16 mouse cellular contexts compared by ENCODE assay signal in genomic region chr11:116579280-116579679, GRCm38 (mm10). TPM values are rescaled to one million over a fixed set of nuclear protein-coding genes. Genes with fewer than 3 reads are reported as not detected.
DNase-seq lines count a peak whose midpoint lies in the region; ATAC-seq and TF ChIP-seq lines count a peak whose summit lies in the region.
"Had no signal": no experiment of that assay in that cellular context is flagged by ENCODE, and none has a peak within 500 bp of the region (broad histone marks: within the 10 kb centered on the region; RNA-seq: fewer than 3 reads in every experiment).

No protein-coding gene starts in this region.

- peaks cover 39% of the 10 kb centered on the region for H3K4me1 ChIP-seq in cerebellum, adult 2 months (ENCODE audit: control insufficient read depth, insufficient read depth, low read length)
- no peaks in the 10 kb centered on the region for H3K4me1 ChIP-seq in liver, adult 2 months (ENCODE audit: control insufficient read depth, insufficient read depth, low read length)
- peaks cover 28% of the 10 kb centered on the region for H3K4me1 ChIP-seq in liver, embryonic 11.5 days (replicated peaks; ENCODE audit: control insufficient read depth, insufficient read depth, low read length)
- H3K4me1 ChIP-seq in forebrain, embryonic 14.5 days (ENCODE audit: control insufficient read depth, insufficient read depth, low read length) = peaks cover 15% of the 10 kb centered on the region
- peaks cover 32% of the 10 kb centered on the region for H3K4me1 ChIP-seq in liver, postnatal 0 days (ENCODE audit: insufficient read depth)
- no peaks in the 10 kb centered on the region for H3K4me1 ChIP-seq in stomach, postnatal 0 days (replicated peaks; ENCODE audit: control insufficient read depth, insufficient read depth)

- no peak overlapping the region for H3K4me3 ChIP-seq in cerebellum, adult 2 months (replicated peaks; ENCODE audit: insufficient read depth, low read depth, low read length)
- no peak overlapping the region for H3K4me3 ChIP-seq in liver, adult 2 months (ENCODE audit: insufficient read depth, low read depth, low read length)
- H3K4me3 ChIP-seq in liver, embryonic 11.5 days (ENCODE audit: low read depth, low read length) = no peak overlapping the region
- no peak overlapping the region for H3K4me3 ChIP-seq in forebrain, embryonic 14.5 days (ENCODE audit: low read depth, low read length)
- H3K4me3 ChIP-seq in liver, postnatal 0 days (ENCODE audit: low read depth, low read length) = peak overlapping the region; percentile 80
- no peak overlapping the region for H3K4me3 ChIP-seq in stomach, postnatal 0 days (ENCODE audit: low read depth, low read length)

- H3K27ac ChIP-seq in cerebellum, adult 2 months (ENCODE audit: insufficient read depth, low read length) = no peak overlapping the region
- no peak overlapping the region for H3K27ac ChIP-seq in liver, adult 2 months (replicated peaks; ENCODE audit: insufficient read depth, low read depth, low read length)
- no peak overlapping the region for H3K27ac ChIP-seq in liver, embryonic 11.5 days (ENCODE audit: low read depth, low read length)
- H3K27ac ChIP-seq in forebrain, embryonic 14.5 days (ENCODE audit: low read depth, low read length) = no peak overlapping the region
- H3K27ac ChIP-seq in liver, postnatal 0 days (ENCODE audit: low read depth) = peak overlapping the region; percentile 91
- H3K27ac ChIP-seq in stomach, postnatal 0 days (replicated peaks) = no peak overlapping the region
- H3K27ac ChIP-seq: embryonic facial prominence, embryonic 12.5 days had no signal

- no peak for TF ChIP-seq EP300 in liver, postnatal 0 days (IDR thresholded peaks at IDR 0.05; ENCODE audit: low read depth)
- TF ChIP-seq EP300 in stomach, postnatal 0 days (optimal IDR thresholded peaks at IDR 0.05) = no peak

- no peaks in the 10 kb centered on the region for H3K36me3 ChIP-seq in liver, adult 2 months (ENCODE audit: control insufficient read depth, insufficient read depth, low read length)
- H3K36me3 ChIP-seq in liver, embryonic 11.5 days (ENCODE audit: control insufficient read depth, insufficient read depth, low read length) = no peaks in the 10 kb centered on the region
- no peaks in the 10 kb centered on the region for H3K36me3 ChIP-seq in forebrain, embryonic 14.5 days (ENCODE audit: control insufficient read depth, insufficient read depth, low read length)
- peaks cover 9% of the 10 kb centered on the region; the same call in 1 of the 2 replicates for H3K36me3 ChIP-seq in liver, postnatal 0 days (replicated peaks; ENCODE audit: insufficient read depth, low read length)
- H3K36me3 ChIP-seq in stomach, postnatal 0 days (ENCODE audit: control insufficient read depth, insufficient read depth, low read length) = no peaks in the 10 kb centered on the region
- H3K36me3 ChIP-seq: embryonic facial prominence, embryonic 12.5 days had no signal

- 64% methylated on average over 3 of the region's 3 CpGs for WGBS in cerebellum, adult 2 months
- 98% methylated on average over 3 of the region's 3 CpGs for WGBS in liver, adult 2 months
- 88% methylated on average over 3 of the region's 3 CpGs for WGBS in liver, embryonic 11.5 days
- WGBS in forebrain, embryonic 14.5 days = 88% methylated on average over 3 of the region's 3 CpGs
- WGBS in liver, postnatal 0 days (ENCODE audit: insufficient replicate concordance) = 87% methylated on average over 3 of the region's 3 CpGs
- 95% methylated on average over 3 of the region's 3 CpGs for WGBS in stomach, postnatal 0 days

- no peak for ATAC-seq in liver, embryonic 11.5 days (replicated peaks; ENCODE audit: low FRiP score)
- ATAC-seq in forebrain, embryonic 14.5 days = no peak
- no peak for ATAC-seq in liver, postnatal 0 days
- no peak for ATAC-seq in stomach, postnatal 0 days (ENCODE audit: low FRiP score, low TSS enrichment)

- H3K79me2 ChIP-seq in liver, adult 2 months (ENCODE audit: control insufficient read depth, insufficient read depth, low read length) = peaks cover 26% of the 10 kb centered on the region

- TF ChIP-seq CTCF in cerebellum, adult 2 months (IDR thresholded peaks at IDR 0.05; ENCODE audit: borderline replicate concordance, insufficient read depth, low read depth, low read length) = no peak
- TF ChIP-seq CTCF in liver, adult 2 months (IDR thresholded peaks at IDR 0.05; ENCODE audit: low read depth, low read length) = no peak
- TF ChIP-seq CTCF in liver, postnatal 0 days (IDR thresholded peaks at IDR 0.05; ENCODE audit: low read depth) = no peak
- no peak for TF ChIP-seq CTCF in stomach, postnatal 0 days (IDR thresholded peaks at IDR 0.05; ENCODE audit: low read depth)

- H3K9ac ChIP-seq in liver, adult 2 months (ENCODE audit: low read depth, low read length) = no peak overlapping the region
- H3K9ac ChIP-seq in liver, embryonic 11.5 days (ENCODE audit: low read depth, low read length) = no peak overlapping the region
- H3K9ac ChIP-seq in forebrain, embryonic 14.5 days (ENCODE audit: low read length) = no peak overlapping the region
- peak overlapping the region; percentile 44 for H3K9ac ChIP-seq in liver, postnatal 0 days (replicated peaks)
- H3K9ac ChIP-seq in stomach, postnatal 0 days (ENCODE audit: low read length) = no peak overlapping the region

- no peak for TF ChIP-seq POLR2A in cerebellum, adult 2 months (IDR thresholded peaks at IDR 0.05; ENCODE audit: borderline replicate concordance, insufficient read depth, low read length)
- TF ChIP-seq POLR2A in liver, adult 2 months (IDR thresholded peaks at IDR 0.05; ENCODE audit: extremely low read depth, insufficient read depth, low read length) = no peak

- DNase-seq in cerebellum, adult 2 months = peak; percentile 38 to 52
- DNase-seq in cerebellum, adult 9-10 months = no peak
- peak; percentile 34 for DNase-seq in liver, adult 2 months (ENCODE audit: extremely low read depth, low read depth, low spot score)
- no peak for DNase-seq in liver, embryonic 11.5 days (ENCODE audit: low spot score)
- DNase-seq in forebrain, embryonic 14.5 days (ENCODE audit: low spot score) = peak; percentile 8
- no peak for DNase-seq in liver, postnatal 0 days
- DNase-seq in stomach, postnatal 0 days (ENCODE audit: low spot score) = no peak
- no peak for DNase-seq in urinary bladder, postnatal 36 days (ENCODE audit: low spot score in 2 of 2)
- DNase-seq: cerebellum, adult 8-10 months; kidney, postnatal 25 days; lung, postnatal 36 days; thymus, postnatal 14 days had no signal

- no peak overlapping the region for H3K4me2 ChIP-seq in liver, embryonic 11.5 days
- peak overlapping the region; percentile 77; the same call in 1 of the 2 replicates for H3K4me2 ChIP-seq in forebrain, embryonic 14.5 days (ENCODE audit: low read length)
- H3K4me2 ChIP-seq in liver, postnatal 0 days (ENCODE audit: low read depth, low read length) = peak overlapping the region; percentile 89
- H3K4me2 ChIP-seq in stomach, postnatal 0 days (replicated peaks; ENCODE audit: low read depth) = no peak overlapping the region

- no peaks in the 10 kb centered on the region for H3K27me3 ChIP-seq in cerebellum, adult 2 months (ENCODE audit: control insufficient read depth, insufficient read depth, low read length)
- no peaks in the 10 kb centered on the region for H3K27me3 ChIP-seq in liver, adult 2 months (ENCODE audit: control insufficient read depth, insufficient read depth, low read length)
- H3K27me3 ChIP-seq in liver, embryonic 11.5 days (replicated peaks; ENCODE audit: control insufficient read depth, insufficient read depth, low read length) = no peaks in the 10 kb centered on the region
- H3K27me3 ChIP-seq in forebrain, embryonic 14.5 days (replicated peaks; ENCODE audit: control insufficient read depth, insufficient read depth, low read length) = no peaks in the 10 kb centered on the region
- H3K27me3 ChIP-seq in liver, postnatal 0 days (ENCODE audit: insufficient read depth, low read length) = no peaks in the 10 kb centered on the region
- H3K27me3 ChIP-seq in stomach, postnatal 0 days (ENCODE audit: control insufficient read depth, insufficient read depth, low read length) = no peaks in the 10 kb centered on the region
- H3K27me3 ChIP-seq: embryonic facial prominence, embryonic 12.5 days had no signal

- H3K9me3 ChIP-seq in liver, embryonic 11.5 days (ENCODE audit: control insufficient read depth, low read length) = no peaks in the 10 kb centered on the region
- H3K9me3 ChIP-seq in forebrain, embryonic 14.5 days (replicated peaks; ENCODE audit: control insufficient read depth, low read length) = no peaks in the 10 kb centered on the region
- H3K9me3 ChIP-seq in liver, postnatal 0 days (ENCODE audit: low read length) = no peaks in the 10 kb centered on the region
- no peaks in the 10 kb centered on the region for H3K9me3 ChIP-seq in stomach, postnatal 0 days (ENCODE audit: control insufficient read depth, low read length)
- H3K9me3 ChIP-seq: embryonic facial prominence, embryonic 12.5 days had no signal

RNA-seq across cellular contexts. Expression of gene Ube2o, which starts 2.0 kb away (rescaled TPM):
- 81.9 and 88.2 TPM in 2 replicates for polyA plus RNA-seq in cerebellum, adult 2 months (2012; rRNA removed)
- 2.0 and 3.2 TPM in 2 replicates for total RNA-seq in liver, adult 2 months (2014; rRNA removed)
- 5.7 and 7.3 TPM in 2 replicates for polyA plus RNA-seq in liver, adult 2 months (2012; rRNA removed)
- polyA plus RNA-seq in liver, embryonic 11.5 days (2014; fragmentation: Nextera tagmentation; extraction: Ambion mirVana) = 13.5 and 13.9 TPM in 2 replicates
- polyA plus RNA-seq in forebrain, embryonic 14.5 days (2014; fragmentation: Nextera tagmentation; extraction: Ambion mirVana) = 16.7 and 20.7 TPM in 2 replicates
- polyA plus RNA-seq in liver, postnatal 0 days (2015; fragmentation: Nextera tagmentation; extraction: Ambion mirVana) = 15.2 and 16.3 TPM in 2 replicates
- 4.7 and 5.3 TPM in 2 replicates for polyA plus RNA-seq in stomach, postnatal 0 days (2015; fragmentation: Nextera tagmentation; extraction: Ambion mirVana)

RNA-seq across cellular contexts. Expression of gene Aanat, which starts 7.0 kb away (rescaled TPM):
- 1.2 and 1.3 TPM in 2 replicates for polyA plus RNA-seq in cerebellum, adult 2 months (2012; rRNA removed)
- not detected in 2 replicates for total RNA-seq in liver, adult 2 months (2014; rRNA removed)
- not detected in 2 replicates for polyA plus RNA-seq in liver, adult 2 months (2012; rRNA removed)
- polyA plus RNA-seq in liver, embryonic 11.5 days (2014; fragmentation: Nextera tagmentation; extraction: Ambion mirVana) = not detected in 2 replicates
- polyA plus RNA-seq in forebrain, embryonic 14.5 days (2014; fragmentation: Nextera tagmentation; extraction: Ambion mirVana) = 0.36 TPM in 1 of 2 replicates, not detected in the other
- not detected in 2 replicates for polyA plus RNA-seq in liver, postnatal 0 days (2015; fragmentation: Nextera tagmentation; extraction: Ambion mirVana)
- polyA plus RNA-seq in stomach, postnatal 0 days (2015; fragmentation: Nextera tagmentation; extraction: Ambion mirVana) = 0.10 TPM in 1 of 2 replicates, not detected in the other
- total RNA-seq: adrenal gland, postnatal 4 days had no signal
- polyA plus RNA-seq: embryonic facial prominence, embryonic 12.5 days; intestine, embryonic 14.5 days; neural tube, embryonic 11.5 days had no signal

RNA-seq across cellular contexts. Expression of gene Rhbdf2, which starts 47.5 kb away (rescaled TPM):
- polyA plus RNA-seq in cerebellum, adult 2 months (2012; rRNA removed) = 1.9 and 2.2 TPM in 2 replicates
- total RNA-seq in liver, adult 2 months (2014; rRNA removed) = 3.1 and 4.1 TPM in 2 replicates
- polyA plus RNA-seq in liver, adult 2 months (2012; rRNA removed) = 15.0 and 17.8 TPM in 2 replicates
- polyA plus RNA-seq in liver, embryonic 11.5 days (2014; fragmentation: Nextera tagmentation; extraction: Ambion mirVana) = 9.9 and 10.6 TPM in 2 replicates
- polyA plus RNA-seq in forebrain, embryonic 14.5 days (2014; fragmentation: Nextera tagmentation; extraction: Ambion mirVana) = 0.61 TPM in 2 replicates
- 4.9 and 6.2 TPM in 2 replicates for polyA plus RNA-seq in liver, postnatal 0 days (2015; fragmentation: Nextera tagmentation; extraction: Ambion mirVana)
- 5.7 and 6.1 TPM in 2 replicates for polyA plus RNA-seq in stomach, postnatal 0 days (2015; fragmentation: Nextera tagmentation; extraction: Ambion mirVana)

RNA-seq across cellular contexts. Expression of gene Sphk1, which starts 48.6 kb away (rescaled TPM):
- polyA plus RNA-seq in cerebellum, adult 2 months (2012; rRNA removed) = 9.0 and 9.7 TPM in 2 replicates
- total RNA-seq in liver, adult 2 months (2014; rRNA removed) = 0.47 and 0.55 TPM in 2 replicates
- polyA plus RNA-seq in liver, adult 2 months (2012; rRNA removed) = 0.21 and 0.44 TPM in 2 replicates
- 39.0 and 44.1 TPM in 2 replicates for polyA plus RNA-seq in liver, embryonic 11.5 days (2014; fragmentation: Nextera tagmentation; extraction: Ambion mirVana)
- 2.2 and 2.7 TPM in 2 replicates for polyA plus RNA-seq in forebrain, embryonic 14.5 days (2014; fragmentation: Nextera tagmentation; extraction: Ambion mirVana)
- 15.5 and 17.4 TPM in 2 replicates for polyA plus RNA-seq in liver, postnatal 0 days (2015; fragmentation: Nextera tagmentation; extraction: Ambion mirVana)
- polyA plus RNA-seq in stomach, postnatal 0 days (2015; fragmentation: Nextera tagmentation; extraction: Ambion mirVana) = 7.9 and 10.0 TPM in 2 replicates

Comparison
In these comparisons a context has a peak if more than half of its experiments do, and no peak if none do; other contexts are left out.
1. DNase-seq: peak in cerebellum, adult 2 months (2 of 2), liver, adult 2 months (single experiment) and forebrain, embryonic 14.5 days (single experiment); none in cerebellum, adult 9-10 months (single experiment), liver, embryonic 11.5 days (single experiment), liver, postnatal 0 days (single experiment), stomach, postnatal 0 days (single experiment) and urinary bladder, postnatal 36 days (0 of 2).
2. H3K4me2 ChIP-seq: peak in forebrain, embryonic 14.5 days (single experiment) and liver, postnatal 0 days (single experiment); none in liver, embryonic 11.5 days (single experiment) and stomach, postnatal 0 days (single experiment).